Mouse (Mus musculus): ENCODE measurements around the gene 1810065E05Rik.

Gene 1810065E05Rik

GRCm38 (mm10) chr11:58420815-58421214 lies at the start of gene 1810065E05Rik:
Gene 1810065E05Rik, plus strand, starts transcription at chr11:58421111.
- no peak for DNase-seq (ENCODE audit: low spot score)

GRCm38 (mm10) chr11:58377273-58377672 lies 43.6 kb upstream of the 1810065E05Rik start:
- DNase-seq (ENCODE audit: low spot score), result no peak

GRCm38 (mm10) chr11:58377686-58378085 lies 43.2 kb upstream of the 1810065E05Rik start:
- DNase-seq (ENCODE audit: low spot score), result no peak

GRCm38 (mm10) chr11:58378763-58379278 lies 42.1 kb upstream of the 1810065E05Rik start, which contains the start of gene Lypd8:
Gene Lypd8, plus strand, starts transcription at chr11:58379043.
- no peak for DNase-seq (ENCODE audit: low spot score)

- DNase-seq (ENCODE audit: low spot score), result no peak
Measured at GRCm38 (mm10) chr11:58379516-58379915, 41.4 kb upstream of the 1810065E05Rik start.

GRCm38 (mm10) chr11:58382471-58382870 lies 38.4 kb upstream of the 1810065E05Rik start:
- no peak for DNase-seq (ENCODE audit: low spot score)

GRCm38 (mm10) chr11:58399985-58400645 lies 20.8 kb upstream of the 1810065E05Rik start:
- DNase-seq (ENCODE audit: low spot score), result no peak

- DNase-seq (ENCODE audit: low spot score), result no peak
Measured at GRCm38 (mm10) chr11:58400655-58401054, 20.3 kb upstream of the 1810065E05Rik start.

- no peak for DNase-seq (ENCODE audit: low spot score)
Measured at GRCm38 (mm10) chr11:58408066-58408465, 12.8 kb upstream of the 1810065E05Rik start.

GRCm38 (mm10) chr11:58418336-58418735 lies 2.6 kb upstream of the 1810065E05Rik start:
- no peak for DNase-seq (ENCODE audit: low spot score)

- DNase-seq (ENCODE audit: low spot score), result no peak
Measured at GRCm38 (mm10) chr11:58432259-58432658, 11.3 kb downstream of the 1810065E05Rik start, which contains the start of gene Gm12253. Gene Gm12253, plus strand, starts transcription at chr11:58432559.

GRCm38 (mm10) chr11:58437866-58438265 lies 17.0 kb downstream of the 1810065E05Rik start:
- peak; percentile 10 for DNase-seq (ENCODE audit: low spot score)

- no peak for DNase-seq (ENCODE audit: low spot score)
Measured at GRCm38 (mm10) chr11:58452759-58453158, 31.8 kb downstream of the 1810065E05Rik start, which contains the start of gene Lypd9. Gene Lypd9, minus strand, starts transcription at chr11:58452923.

GRCm38 (mm10) chr11:58453592-58453991 lies 32.7 kb downstream of the 1810065E05Rik start:
- DNase-seq (ENCODE audit: low spot score), result peak; percentile 37

GRCm38 (mm10) chr11:58462170-58462569 lies 41.3 kb downstream of the 1810065E05Rik start, which contains the start of gene Olfr30:
Gene Olfr30, minus strand, starts transcription at chr11:58462270.
- no peak for DNase-seq (ENCODE audit: low spot score)

Measured in embryo, embryonic 10.5 days (tissue).